Mouse (Mus musculus) adrenal gland, postnatal 25 days (tissue): ENCODE data around the gene Ubqln2. TPM values are rescaled to one million over a fixed set of nuclear protein-coding genes. Genes with fewer than 3 reads are reported as not detected.

Experiments
- DNase-seq: peaks from one replicate; pipeline ENCODE4 v3.0.0; 2021; ENCODE audit warnings: mixed read lengths
- long read RNA-seq: library from polyadenylated mRNA; stranded (forward); transcript quantifications from one replicate; pipeline ENCODE4 v2.0.0, GENCODE M21; 2021
- total RNA-seq: library from RNA; stranded (reverse); gene quantifications from 2 replicates; pipeline ENCODE4 v1.2.3, GENCODE M21; 2021

Ubqln2 gene
- total RNA-seq: 73.1 and 77.1 TPM in 2 replicates
- long read RNA-seq, transcript Ubqln2-201 (1 exons, 3,344 nt): major isoform, 7 of 7 reads
- long read RNA-seq, partial matches to known transcripts: 0 of 7 reads
- long read RNA-seq, other reads (novel, unspliced or antisense): 0 of 7 reads

DNA sequence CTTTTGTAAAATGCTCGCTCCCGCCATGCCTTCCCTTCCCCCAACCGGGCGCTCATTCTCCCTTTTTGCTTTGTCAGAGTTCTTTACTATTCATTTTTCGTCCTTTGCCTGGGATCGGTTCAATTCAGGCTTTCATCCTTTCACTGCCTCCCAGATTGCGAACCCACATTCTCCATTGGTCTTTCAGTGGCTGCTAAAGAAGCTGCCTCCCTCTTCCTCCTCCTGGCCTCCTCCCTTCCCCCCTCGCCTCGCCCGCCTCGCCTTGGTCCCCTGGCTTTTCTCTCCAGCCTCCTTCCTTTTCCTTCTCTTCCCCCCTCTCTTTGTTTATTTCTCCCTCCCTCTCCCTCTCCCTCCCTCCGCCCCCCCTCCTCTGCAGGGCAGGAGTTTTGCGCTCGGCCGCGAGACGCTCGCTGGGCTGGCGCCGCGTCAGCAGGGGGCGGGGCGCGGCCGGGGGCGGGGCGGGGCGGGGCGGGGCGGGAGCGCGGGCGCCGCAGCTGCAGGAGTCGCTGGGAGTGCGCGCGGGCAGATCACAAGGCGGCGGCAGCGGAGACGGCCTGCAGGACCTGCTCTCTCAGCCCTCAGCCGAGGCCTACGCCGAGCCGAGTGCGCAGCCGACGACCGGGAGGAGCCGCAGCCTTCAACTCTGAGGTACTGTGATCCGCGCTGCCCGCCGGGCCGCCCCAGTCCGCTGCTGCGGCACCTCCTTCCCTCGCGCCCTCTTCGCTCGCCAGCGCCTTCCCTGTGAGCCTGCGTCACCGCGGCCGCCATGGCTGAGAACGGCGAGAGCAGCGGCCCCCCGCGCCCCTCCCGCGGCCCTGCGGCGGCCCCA lies at the start of gene Ubqln2:
Ubqln2 (plus strand) TSS at position 540 of the 829 bp plus-strand sequence.
- DNase-seq: peak; percentile 82

DNA sequence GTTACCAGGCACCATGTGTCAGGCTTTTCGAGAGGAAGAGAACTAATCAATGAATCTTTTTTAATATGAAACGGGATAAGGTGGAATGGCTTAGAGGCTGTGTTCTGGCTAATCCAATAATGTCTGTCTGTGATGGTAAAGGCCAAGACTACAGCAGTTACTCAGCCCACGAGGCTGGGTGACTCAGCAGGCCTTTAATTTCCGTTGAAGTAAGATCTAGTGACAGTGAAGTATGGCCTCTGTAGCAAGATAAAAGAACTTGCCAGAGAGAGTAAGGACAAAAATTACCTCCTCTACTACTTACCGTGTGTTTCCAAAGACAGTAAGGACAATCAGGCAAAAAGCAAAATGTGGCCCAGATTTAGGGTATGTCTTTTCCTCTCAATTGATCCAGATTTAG lies 46.1 kb upstream of the Ubqln2 start:
- peak; percentile 20 for DNase-seq

DNA sequence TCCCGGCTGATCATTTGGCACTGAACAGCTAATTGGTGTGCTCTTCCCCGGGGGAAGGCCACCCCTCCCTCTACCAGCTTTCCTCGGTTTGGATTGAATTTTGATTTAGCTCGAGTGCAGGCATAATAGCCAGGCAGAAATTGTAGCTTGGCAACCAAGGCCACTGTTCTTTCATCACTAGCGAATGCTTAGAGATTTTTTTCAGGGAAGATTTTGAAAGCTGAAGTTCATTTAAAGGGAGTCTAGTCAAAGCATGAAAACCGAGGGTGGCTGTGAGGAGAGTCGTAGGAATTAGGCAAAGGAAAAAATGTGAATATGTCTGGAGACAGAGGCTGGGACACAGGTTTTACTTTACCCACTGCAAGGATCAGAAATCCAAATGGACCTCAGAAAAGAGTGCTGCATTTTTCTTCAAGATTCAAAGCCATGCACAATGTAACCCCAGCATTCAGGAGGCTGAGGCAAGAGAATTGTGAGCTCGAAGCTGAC lies 21.2 kb upstream of the Ubqln2 start:
- DNase-seq: peak; percentile 2

DNA sequence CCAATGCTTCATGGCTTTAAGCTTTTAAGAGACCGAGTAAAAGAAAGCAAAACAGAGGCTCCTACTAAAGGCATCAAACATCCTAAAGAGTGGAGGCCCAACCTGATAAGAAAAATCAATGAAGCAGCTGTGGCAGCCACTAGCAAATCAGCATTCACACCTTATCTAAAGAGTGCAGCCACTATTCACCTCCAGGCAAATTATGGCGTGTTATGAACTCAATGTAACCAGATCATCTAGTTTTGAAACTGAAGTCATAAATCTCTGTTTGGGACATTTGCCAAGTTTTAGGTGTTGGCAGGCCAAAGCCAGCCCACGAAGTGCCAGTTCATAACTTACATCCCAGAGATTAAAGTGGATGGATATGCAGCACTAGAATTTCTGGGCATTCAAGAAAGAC lies 5.7 kb upstream of the Ubqln2 start:
- no peak for DNase-seq

DNA sequence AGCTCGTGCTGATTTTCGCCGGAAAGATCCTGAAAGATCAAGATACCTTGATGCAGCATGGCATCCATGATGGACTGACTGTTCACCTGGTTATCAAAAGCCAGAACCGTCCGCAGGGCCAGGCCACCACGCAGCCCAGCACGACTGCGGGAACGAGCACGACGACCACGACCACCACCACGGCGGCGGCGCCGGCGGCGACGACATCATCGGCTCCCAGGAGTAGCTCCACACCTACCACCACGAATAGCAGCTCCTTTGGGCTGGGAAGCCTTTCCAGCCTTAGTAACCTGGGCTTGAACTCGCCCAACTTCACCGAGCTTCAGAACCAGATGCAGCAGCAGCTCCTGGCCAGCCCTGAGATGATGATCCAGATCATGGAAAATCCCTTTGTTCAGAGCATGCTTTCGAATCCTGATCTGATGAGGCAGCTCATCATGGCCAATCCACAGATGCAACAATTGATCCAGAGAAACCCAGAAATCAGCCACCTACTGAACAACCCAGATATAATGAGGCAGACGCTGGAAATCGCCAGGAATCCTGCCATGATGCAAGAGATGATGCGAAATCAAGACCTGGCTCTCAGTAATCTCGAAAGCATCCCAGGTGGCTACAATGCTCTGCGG lies 752 bp downstream of the Ubqln2 start:
- DNase-seq: no peak

DNA sequence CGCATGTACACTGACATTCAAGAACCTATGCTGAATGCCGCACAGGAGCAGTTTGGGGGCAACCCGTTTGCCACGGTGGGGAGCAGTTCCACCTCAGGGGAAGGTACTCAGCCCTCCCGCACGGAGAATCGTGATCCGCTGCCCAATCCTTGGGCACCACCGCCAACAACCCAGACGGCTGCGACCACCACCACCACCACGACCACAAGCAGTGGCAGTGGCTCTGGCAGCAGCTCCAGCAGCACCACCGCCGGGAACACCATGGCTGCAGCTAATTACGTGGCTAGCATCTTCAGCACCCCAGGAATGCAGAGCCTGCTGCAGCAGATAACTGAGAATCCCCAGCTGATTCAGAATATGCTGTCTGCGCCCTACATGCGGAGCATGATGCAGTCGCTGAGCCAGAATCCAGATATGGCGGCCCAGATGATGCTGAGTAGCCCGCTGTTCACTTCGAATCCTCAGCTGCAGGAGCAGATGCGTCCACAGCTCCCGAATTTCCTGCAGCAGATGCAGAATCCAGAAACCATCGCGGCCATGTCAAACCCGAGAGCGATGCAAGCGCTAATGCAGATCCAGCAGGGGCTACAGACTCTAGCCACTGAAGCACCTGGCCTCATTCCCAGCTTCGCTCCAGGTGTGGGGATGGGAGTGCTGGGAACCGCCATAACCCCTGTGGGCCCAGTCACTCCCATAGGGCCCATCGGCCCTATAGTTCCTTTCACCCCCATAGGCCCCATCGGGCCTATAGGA lies 1.4 kb downstream of the Ubqln2 start:
- no peak for DNase-seq

DNA sequence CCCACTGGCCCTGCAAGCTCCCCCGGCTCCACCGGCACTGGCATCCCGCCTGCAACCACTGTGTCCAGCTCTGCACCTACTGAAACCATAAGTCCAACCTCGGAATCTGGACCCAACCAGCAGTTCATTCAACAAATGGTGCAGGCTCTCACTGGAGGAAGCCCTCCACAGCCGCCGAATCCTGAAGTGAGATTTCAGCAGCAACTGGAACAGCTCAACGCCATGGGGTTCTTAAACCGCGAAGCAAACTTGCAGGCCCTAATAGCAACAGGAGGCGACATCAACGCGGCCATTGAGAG lies 2.0 kb downstream of the Ubqln2 start:
- no peak for DNase-seq

DNA sequence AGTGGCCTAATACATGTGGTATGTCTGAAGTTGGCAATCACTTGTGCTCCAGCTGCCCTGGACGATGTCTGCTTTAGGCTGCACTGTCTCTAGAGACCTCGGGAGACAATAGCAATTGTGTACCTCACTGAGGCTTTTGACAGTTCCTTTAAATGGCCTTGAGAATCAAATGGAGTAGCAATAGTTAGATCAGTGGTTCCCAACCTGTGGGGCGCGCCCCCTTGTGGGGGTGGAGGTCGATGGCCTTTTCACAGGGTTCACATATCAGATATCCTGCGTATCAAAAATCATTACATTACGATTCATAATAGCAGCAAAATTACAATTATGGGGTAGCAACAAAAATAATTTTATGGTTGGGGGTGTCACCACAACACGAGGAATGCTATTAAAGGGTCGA lies 7.9 kb downstream of the Ubqln2 start:
- DNase-seq: peak; percentile 57

DNA sequence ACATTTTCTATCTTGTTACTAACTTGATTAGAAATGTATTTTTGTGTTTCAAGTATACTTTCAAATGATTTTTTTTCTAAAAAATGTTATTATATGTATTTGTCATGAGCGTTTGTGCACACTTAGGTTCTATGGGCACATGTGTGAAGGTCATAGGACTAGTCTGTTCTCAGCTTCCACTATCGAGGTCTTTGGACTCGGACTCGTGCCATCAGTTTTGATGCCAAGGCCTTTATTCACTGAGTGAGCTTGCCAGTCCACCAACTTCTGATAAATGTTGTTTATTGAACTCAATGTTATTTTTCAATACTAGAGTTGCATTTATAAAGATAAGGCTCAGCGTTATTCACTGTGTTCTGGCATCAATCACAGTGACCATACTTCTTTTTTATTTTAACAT lies 17.5 kb downstream of the Ubqln2 start:
- DNase-seq: no peak

DNA sequence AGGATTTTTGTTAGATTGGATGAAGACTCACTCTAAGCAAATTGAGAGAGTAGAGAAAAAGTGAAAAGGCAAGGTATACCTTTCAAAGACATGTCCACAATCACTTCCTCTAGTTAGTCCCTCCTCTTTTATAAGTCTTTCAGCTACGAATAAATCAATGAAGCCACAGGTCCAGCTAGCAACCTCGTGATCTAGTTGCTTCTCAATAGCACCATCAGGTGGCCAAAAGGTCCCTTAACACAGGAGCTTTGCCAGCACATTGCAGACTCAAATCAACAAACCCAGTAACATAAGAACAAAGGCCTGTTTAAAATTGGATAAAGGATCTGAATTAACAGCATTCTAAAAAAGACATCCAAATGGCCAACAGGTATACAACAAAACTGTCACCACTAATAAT lies 30.4 kb downstream of the Ubqln2 start:
- DNase-seq: peak; percentile 1

Other genes starting within 250 kb of the Ubqln2 start
- gene Cypt3, start 60.4 kb downstream of the Ubqln2 start, total RNA-seq: not detected in 2 replicates
- gene Kctd12b, start 198.2 kb downstream of the Ubqln2 start, total RNA-seq: 7.9 and 10.0 TPM in 2 replicates
- gene Nbdy, start 225.4 kb downstream of the Ubqln2 start, total RNA-seq: 72.7 and 108 TPM in 2 replicates